Mouse (Mus musculus): Measurements from ENCODE around the gene Lekr1.

DNA sequence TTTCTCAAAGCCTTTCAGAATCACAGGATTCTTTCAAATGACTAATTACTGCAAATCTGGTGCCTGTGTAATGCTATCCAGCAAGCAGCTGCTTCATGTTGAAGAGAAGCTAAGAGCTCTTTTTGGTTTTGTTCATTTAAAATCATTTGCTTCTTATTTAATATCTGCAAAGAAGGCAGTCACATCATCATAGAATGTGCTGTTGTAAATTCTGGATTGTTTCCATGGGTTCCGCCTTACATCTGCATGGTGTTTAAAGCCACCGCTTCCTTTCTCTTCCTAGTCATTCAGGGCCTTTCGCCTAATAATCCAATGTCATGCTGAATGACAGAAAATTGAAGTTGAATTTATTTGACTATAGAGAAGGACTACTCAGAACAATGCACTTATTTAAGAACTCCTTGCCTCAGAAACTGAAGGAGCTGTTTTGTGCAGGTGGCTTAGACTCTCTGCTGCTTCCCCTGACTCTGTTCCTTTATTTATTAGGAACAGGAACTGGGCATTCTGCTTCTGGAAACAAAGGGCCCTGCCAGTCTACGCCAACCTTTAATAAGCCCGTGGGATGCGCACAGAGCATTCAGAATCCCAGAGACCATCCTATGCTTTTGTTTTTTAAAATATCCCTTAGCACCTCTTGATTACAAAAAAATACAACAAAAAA is 101.3 kb downstream of the Lekr1 start:
- TF ChIP-seq CTCF (IDR thresholded peaks at IDR 0.05; ENCODE audit: control insufficient read depth, insufficient read depth, low read length): no peak
- TF ChIP-seq POLR2A (IDR thresholded peaks at IDR 0.05; ENCODE audit: borderline replicate concordance, control insufficient read depth, low read depth, low read length): no peak

Data from bone marrow, adult 2 months (tissue).